Mouse (Mus musculus) lung, adult 10 weeks (tissue): ENCODE data around the gene Gm4871. TPM values are rescaled to one million over a fixed set of nuclear protein-coding genes. Genes with fewer than 3 reads are reported as not detected.

Experiments used
- polyA plus RNA-seq: library from polyadenylated mRNA; stranded (reverse); fragments of 350-450 nt; fragmentation: Illumina TruSeq; extraction: RNeasy Lipid Tissue Mini Kit (QIAGEN cat#74804); gene quantifications from one replicate; pipeline ENCODE4 v1.2.3, GENCODE M21; 2014; ENCODE audit warnings: low read depth, low replicate concordance; ENCODE audit not compliant: insufficient read depth

The Gm4871 gene
- not detected for polyA plus RNA-seq

DNA sequence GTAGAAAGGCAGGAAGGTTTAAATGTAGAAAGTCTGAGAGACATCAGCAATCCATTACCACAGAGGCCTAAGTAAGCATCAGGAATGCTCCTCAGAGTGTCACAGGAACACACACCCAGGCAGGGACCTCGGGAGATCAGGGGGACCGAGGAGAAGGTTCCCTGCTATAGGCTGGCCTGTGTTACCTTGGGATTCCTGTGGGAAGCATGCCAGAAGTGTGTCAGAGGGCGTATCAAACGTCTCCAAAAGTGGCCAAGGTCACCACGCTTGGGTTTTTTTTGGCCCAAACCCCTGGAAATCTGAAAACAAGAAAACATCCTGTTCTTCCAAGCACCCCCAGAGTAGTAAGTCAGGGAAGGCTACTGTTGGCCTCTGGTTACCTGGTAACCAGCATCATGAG is at the start of gene Gm4871:
Gm4871 (minus strand) TSS at position 364 of the 400 bp plus-strand sequence.

DNA sequence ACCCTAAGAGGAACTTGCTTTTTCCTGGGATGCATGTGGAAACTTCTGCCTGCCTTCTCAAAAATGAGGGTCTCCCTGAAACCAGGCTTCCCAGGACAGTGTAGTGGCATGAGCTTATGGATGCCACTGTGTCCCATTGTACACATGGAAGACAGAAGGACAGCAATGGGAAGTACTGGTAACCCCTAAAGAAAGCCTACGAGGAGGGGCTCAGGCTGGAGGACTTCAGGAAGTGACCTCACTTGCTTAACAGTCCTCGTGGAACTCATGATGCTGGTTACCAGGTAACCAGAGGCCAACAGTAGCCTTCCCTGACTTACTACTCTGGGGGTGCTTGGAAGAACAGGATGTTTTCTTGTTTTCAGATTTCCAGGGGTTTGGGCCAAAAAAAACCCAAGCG is 10.1 kb upstream of the Gm4871 start, which contains the start of gene 1700018F24Rik:
1700018F24Rik (plus strand) TSS at position 301 of the 400 bp plus-strand sequence.

Other genes starting within 250 kb of the Gm4871 start
- 9.8 TPM for gene Smurf1, start 66.9 kb downstream of the Gm4871 start, polyA plus RNA-seq
- gene 1700018F24Rik, start 10.2 kb upstream of the Gm4871 start, polyA plus RNA-seq: not detected
- 133 TPM for gene Arpc1a, start 51.1 kb upstream of the Gm4871 start, polyA plus RNA-seq
- gene Kpna7, start 51.3 kb upstream of the Gm4871 start, polyA plus RNA-seq: not detected
- gene Arpc1b, start 81.5 kb upstream of the Gm4871 start, polyA plus RNA-seq: 228 TPM
- 53.5 TPM for gene Pdap1, start 107.5 kb upstream of the Gm4871 start, polyA plus RNA-seq
- 134 TPM for gene Bud31, start 107.6 kb upstream of the Gm4871 start, polyA plus RNA-seq
- gene Ptcd1, start 134.4 kb upstream of the Gm4871 start, polyA plus RNA-seq: 6.8 TPM
- 15.0 TPM for gene Cpsf4, start 134.5 kb upstream of the Gm4871 start, polyA plus RNA-seq
- gene Atp5j2, start 159.3 kb upstream of the Gm4871 start, polyA plus RNA-seq: 320 TPM
- 8.3 TPM for gene Zkscan14, start 169.1 kb upstream of the Gm4871 start, polyA plus RNA-seq
- gene Zkscan5, start 171.8 kb upstream of the Gm4871 start, polyA plus RNA-seq: 3.9 TPM
- 17.6 TPM for gene Zfp655, start 199.0 kb upstream of the Gm4871 start, polyA plus RNA-seq
- 4.7 TPM for gene Zscan25, start 247.7 kb upstream of the Gm4871 start, polyA plus RNA-seq